Mouse (Mus musculus): Measurements from ENCODE around the gene Asic3.

Asic3 gene

DNA sequence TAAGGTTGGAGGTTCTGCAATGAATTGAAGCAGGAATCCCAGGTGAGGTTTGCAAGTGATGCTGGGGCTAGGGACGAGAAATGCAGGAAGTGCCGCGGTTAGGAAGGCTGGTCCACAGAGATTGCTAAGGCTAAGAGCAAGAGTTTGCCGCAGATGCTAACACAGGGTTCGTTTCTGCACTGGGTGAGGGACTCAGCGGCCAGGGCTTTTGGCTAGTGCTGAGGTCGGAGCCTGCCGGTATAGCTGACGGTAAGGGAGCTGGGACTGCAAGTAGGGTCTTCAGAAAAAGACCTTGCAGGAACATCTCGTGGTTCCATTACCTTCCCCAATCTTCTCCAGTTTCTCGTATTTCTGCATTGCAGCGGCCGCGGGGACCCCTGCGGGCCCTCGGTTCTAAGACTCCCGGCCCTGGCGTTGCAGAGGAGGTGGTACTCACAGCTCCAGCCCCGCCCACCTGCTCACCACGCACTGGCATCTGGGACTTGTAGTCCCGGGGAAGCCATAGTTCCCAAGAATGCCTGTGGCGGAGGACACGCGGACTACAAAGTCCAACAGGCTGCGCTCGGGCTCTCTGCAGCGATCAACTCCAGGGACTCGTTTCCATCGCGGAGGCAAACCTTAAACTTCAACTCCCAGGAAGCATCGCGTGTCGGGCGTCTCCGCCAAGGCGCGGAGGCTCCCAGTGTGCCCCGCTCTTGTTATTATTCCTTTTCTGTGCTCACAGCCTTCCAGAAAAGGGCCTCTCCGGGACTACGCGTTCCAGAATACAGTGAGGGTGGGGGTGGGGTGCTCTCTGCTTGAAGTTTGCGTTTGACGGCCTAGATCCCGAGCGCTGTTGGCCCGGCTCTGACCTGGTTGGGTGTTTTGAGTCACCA is 10.2 kb downstream of the Asic3 start, which contains the start of the genes Cdk5 and Slc4a2:
Gene Cdk5, minus strand, starts transcription at position 402 of the 875 bp plus-strand sequence.
Gene Slc4a2, plus strand, starts transcription at position 709 of the 875 bp plus-strand sequence.
- DNase-seq (ENCODE audit: low spot score in 2 of 2), result peak; percentile 98

DNA sequence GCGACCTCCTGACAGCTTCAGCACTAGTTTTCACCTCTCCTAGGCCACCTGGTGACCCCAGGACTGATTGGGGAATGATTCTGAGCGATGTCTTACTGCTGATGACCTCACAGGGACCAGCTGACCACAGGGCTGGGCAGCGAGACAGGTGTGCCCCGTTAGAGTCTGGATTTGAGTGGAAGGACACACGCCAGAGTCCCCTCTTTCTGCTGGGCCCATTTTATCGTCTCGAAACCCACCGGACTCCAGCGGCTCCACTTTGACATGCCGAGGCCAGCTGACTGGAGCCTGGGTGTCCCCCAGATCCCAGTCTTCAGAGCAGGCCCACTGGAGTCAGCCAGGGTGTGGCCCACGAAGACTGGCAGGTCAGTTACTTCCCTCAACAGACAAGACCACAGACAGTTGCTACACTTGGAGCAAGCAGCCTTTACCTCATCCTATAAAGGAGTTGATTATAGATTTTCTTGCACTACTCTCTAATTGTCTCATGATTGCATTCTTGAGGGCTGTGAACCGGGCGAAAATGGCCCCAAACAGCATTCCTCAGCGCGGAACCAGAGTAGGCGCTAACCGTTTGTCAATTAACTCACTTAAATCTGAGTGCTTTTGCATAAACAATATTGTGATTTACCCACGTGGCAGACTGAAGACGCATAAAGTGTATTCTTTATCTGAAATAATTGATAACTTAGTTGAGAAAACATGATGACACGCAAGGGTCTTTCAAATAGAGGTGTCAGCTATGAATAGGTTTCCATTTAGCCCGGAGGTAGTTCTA is 11.0 kb downstream of the Asic3 start:
- peak; percentile 22 to 43 for DNase-seq (ENCODE audit: low spot score in 2 of 2)

DNA sequence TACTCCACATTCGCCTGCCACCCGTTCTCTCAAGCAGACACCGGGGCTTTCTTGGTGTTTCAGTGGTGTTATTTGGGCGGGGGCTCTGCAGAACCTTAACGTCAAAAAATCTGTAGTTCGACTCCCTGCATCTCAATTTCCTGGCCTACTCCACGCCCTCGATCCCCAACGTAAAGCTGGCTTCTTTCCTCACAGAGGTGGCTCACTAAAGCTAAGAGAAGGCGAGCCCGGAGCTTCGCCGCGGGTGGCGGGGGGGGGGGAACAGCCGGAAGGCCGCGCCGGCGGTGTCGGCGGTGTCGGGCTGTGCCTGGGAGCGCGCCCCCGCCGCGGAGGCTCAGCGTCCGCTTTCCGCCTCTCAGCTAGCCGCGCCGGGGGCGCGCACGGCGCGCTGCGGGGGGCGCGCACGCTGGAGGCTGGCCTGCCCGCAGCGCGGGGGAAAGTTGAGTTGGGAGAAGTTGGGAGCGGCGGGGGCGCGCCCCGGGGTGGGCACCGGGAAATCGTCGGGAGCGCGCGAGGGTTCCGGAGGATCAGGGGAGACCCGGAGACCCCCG is 11.7 kb downstream of the Asic3 start:
- DNase-seq (ENCODE audit: low spot score in 2 of 2), result peak; percentile 80 to 84

DNA sequence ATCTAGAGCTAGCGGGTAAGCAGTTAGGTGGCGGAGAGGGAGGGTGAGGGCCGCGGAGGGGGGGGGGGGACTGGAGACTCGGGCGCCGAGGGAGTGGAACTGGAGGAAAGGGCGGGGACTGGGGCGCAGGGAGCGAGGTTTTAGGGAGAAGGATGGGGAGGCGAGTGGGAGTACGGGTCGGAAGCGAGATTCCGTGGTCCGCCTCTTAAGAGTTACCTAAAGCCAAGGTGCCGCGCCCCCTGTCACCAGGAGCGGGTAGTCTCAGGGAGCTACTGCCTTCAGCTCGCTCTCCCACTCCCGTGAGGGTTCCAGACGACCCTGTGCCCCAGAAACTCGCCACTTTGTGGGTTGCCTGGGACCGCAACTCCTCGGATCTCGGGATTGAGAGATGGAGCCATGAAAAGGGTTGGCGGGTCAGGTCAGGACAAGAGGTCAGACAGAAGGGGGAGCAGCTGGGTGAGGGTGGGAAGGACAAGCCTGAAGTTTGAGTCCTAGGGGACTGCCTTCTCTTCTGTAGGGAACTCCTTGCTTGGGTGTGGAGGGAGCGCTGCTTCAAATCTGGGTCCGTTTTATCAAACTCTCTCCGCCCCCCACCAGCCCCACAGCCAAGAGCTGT is 12.3 kb downstream of the Asic3 start:
- DNase-seq (ENCODE audit: low spot score in 2 of 2), result peak; percentile 52 to 64

DNA sequence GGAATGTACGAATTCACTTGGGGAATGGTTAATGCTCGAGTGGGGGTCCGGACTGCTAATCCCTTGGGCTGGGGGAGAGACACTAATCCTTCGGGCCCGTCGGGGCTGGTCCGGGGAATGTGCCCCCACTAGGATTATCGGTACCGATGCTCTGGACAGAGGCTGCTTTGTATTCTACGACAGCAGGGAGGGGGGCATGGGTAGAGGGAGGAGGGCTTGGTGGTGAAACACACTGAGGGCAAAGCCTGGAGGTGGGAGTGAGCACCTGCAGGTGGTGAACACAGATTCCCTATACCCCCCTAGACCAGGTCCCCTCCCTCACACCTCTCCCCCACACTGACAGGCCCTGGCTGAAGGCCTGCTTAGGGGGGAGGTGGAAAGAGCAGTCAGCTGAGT is 12.8 kb downstream of the Asic3 start:
- no peak for DNase-seq (ENCODE audit: low spot score in 2 of 2)

DNA sequence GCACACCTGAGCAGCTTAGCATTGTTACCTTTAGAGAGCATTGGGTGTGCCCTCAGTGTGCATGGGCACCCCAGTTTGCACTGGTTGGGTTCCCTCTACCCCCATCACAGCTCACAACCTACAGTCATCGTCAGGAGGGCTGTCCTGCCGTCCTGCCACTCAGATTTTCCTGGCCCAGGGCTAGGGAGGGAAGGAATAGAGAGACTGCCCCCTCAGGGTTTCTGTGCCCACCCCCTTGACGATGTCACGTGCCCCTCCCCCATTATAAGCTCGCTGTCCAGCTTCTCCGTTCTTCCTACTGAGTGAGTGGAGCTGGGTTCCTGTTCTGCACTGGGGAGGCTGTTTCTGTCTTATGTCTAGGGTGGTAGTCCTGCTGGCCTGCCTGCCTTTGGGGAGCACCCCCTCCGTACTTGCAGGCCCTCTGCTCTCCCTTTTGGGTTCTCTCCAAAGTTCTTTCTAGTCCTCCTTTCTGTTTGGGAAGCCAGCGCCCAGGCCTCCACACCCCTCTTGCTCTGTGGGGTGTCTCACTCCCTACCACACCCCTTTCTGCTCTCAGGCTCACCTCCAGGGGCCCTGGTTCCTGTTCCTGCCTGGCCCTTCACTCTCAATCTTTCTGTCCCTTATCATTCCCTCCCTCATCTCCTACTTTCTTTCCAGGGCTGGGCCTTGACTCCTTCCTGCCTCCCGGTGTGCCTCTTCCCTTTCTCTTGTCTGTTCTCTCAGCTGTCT is 13.5 kb downstream of the Asic3 start:
- no peak for DNase-seq (ENCODE audit: low spot score in 2 of 2)

DNA sequence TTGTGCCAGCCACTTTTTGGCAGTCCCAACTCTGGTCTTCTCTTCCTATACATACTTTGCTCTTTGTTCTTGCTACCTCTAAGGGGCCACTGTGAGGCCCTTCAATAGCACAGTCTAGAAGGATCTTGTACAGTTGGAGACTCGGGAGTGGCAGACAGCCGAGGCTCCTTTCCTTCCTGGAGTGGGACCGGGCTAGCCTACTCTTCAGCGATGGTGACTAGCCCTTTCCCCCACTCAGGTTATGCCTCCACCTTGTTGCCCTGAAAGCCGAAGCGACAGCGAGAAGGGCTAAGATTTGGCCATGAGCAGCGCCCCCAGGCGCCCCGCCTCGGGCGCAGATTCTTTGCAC is 14.1 kb downstream of the Asic3 start:
- no peak for DNase-seq (ENCODE audit: low spot score in 2 of 2)

DNA sequence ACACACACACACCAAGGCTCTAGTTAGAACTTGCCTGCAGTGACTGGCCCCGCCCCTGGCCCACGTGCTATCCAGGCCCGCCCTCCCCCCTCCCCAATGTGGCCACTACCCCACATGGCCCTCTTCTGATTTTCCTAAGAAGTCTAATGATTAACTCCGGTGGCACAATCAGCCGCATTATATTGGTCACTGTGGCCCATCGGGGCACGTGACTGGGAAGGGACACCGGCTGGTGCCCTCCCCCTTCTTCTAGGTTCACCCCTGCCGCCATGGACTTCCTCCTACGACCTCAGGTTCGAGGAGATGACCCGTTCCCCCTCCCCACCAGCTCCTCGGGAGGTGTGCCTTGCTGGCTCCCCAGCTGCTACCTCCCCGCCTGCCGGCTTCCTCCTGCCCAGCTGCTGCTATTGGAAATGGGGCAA is 14.8 kb downstream of the Asic3 start:
- DNase-seq (ENCODE audit: low spot score in 2 of 2), result no peak

DNA sequence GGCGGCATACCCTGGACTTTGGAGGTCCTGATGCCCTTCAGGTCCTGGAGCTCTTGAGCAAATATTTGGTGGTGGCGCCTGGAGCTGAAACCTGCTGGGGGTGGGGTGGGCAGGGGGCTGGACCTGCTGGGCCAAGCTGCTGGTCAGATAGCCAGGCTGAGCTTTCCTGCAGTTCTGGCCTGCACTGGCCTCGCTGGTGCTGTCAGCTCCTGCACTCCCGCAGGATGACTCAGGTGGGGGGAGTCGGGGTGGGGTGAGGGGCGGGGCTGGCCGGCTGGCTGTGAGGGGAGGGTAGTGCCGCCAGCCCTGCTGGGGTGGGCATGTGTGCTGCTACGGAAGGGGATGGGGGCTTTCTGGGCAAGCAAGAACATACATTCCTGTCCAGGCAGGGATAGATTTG is 15.4 kb downstream of the Asic3 start:
- no peak for DNase-seq (ENCODE audit: low spot score in 2 of 2)

DNA sequence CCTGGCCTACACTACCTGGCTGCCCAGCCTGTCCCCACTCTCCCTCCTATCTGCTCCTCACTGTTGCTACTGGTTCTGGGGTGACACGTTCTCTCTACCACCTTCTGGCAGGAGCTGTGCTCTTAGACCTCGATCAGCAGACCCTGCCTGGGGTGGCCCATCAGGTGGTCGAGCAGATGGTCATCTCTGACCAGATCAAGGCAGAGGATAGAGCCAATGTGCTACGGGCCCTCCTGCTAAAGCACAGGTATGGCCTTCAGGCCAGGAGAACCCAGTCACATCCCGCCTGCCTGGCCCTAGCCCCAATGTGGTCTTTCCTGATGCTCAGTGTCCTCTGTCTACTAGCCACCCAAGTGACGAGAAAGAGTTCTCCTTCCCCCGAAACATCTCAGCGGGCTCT is 20.8 kb downstream of the Asic3 start:
- no peak for DNase-seq (ENCODE audit: low spot score in 2 of 2)

DNA sequence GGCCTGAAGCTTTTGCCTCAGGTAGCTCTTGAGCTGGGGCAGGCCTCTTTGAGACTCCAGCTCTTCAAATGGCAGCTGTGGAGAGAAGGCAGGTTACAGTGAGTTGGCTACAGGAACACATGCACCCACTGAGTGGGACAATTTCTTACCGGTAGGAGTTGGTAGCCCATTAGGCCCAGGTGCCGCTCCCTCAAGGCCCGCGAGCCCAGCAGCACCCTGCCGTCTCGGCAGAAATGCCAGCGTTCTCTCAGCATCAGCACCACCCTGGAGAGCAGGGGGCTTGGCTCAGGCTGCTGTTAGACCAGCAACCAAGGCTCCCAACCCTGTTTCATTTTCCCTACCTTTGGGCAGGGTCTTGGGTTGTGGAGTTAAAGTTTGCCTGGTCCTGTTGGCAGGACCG is 28.0 kb downstream of the Asic3 start:
- DNase-seq (ENCODE audit: low spot score in 2 of 2), result no peak

DNA sequence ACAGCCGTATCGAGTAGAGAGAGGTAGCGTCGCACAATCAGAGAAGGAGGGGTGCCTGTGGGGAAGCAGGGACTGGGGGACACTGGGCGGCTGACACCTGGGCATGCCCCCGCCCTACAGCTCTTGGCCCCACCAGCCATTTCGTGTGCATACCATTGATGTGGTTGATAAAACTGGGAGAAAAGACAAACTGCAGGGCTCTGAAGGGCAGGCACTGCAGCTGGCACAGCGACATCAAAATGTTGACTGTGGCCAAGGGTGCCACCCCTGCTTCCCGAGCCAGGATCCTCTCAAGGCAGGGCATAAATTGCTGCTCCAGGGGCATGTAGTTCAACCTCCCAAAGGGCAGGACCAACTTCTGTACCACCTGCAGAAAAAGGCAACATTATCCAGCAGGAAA is 28.8 kb downstream of the Asic3 start:
- no peak for DNase-seq (ENCODE audit: low spot score in 2 of 2)

DNA sequence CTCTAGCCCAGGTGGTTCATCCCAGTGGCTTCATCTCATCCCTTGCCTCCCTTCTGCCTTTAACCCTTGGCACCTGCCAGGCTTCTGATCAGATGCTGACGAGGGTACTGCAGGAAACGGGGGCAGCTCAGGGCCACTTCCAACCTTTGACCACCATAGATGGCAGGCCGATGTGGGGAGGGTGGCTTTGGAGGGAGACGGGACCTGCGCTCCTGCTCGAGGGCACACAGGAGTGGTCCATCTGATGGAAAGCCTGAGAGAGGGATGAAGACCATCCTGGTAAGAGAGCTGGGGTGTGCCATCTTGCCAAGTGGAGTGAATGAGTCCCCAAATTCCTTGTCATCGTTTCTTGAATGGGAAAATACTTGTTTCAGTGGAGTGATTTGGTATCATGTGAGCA is 30.0 kb downstream of the Asic3 start:
- no peak for DNase-seq (ENCODE audit: low spot score in 2 of 2)

DNA sequence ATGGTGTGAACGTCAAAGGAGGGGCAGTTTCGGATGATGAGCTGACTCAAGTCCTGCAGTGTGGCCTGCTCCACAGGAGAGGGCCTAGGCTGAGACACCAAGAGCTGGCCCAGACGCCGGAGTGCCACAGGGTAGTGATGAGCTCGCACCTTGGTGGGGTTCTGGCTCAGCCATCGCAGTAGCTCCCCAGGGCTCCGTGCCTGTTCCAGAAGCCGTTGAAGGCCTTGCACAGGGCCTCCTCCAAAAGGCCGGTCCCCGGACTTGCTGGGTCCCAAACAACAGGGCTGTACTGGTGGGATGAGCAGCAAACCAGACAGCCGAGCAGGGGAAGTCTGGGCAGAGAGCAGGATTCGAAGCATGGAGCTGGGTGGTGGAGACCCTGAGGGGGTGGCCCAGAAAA is 30.7 kb downstream of the Asic3 start:
- no peak for DNase-seq (ENCODE audit: low spot score in 2 of 2)

DNA sequence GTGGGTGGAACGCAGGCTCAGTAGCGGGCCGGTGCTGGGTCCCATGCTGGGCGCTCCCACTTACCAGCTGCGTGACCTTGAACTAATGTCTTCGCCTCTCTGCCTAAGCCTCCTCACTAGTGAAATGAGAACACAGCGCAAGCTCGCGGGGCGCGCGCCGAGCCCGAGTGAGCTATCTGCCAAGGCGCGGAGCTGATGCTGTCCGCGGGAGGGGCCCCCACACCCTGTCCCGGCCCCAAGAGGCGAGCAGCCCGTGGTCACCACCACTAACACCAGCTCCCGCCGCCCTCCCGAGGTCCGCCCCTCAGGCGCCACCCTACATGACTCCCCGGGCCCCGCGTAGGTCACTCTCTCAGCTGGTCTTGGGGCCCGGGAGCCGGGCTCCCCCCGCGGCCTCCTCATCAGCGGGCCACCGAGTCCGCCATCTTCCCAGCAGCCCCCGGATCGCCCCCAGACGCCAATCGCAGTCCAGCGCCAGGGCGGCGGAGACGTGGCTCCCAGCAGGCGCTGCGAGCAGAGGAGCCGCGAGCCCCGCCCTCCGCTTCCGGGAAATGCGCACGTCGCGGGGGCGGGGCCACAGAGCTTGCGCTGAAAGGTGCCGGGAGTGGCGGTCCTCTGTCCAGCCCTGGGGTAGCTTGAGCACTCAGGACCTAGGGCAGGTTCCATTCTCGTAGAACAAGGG is 31.7 kb downstream of the Asic3 start, which contains the start of gene Fastk:
Gene Fastk, minus strand, starts transcription at position 542 of the 682 bp plus-strand sequence.
- peak; percentile 92 to 94 for DNase-seq (ENCODE audit: low spot score in 2 of 2)

DNA sequence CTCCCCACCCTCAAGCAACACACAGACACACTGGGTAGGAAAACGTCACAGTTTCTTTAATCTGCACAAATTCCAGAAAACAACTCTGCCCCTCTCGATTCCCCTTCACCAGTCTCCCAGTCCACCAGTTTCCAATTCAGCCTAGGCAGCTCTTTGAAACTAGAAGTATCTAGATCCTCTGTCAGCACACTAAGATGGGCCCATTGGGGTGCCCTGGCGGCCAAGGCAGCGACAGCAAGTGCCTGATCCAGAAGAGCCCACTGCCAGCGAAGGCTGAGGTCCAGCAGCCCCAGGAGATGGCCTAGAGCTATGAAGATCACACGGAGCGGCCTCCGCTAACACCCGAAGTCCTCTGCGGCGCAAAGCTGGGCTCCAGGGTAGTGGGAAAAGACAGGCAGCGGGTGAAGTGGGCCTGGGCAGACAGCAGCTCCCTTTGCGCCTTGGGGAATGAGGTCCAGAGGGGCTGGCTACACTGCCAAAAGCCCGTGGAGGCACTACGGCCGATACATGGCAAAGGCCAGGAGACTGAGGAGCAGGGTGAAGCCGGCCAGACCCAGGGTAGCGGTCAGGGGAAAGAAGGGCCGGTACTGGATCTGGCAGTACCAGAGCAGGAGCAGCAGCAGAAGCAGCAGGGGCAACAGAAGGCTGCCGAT is 32.4 kb downstream of the Asic3 start:
- no peak for DNase-seq (ENCODE audit: low spot score in 2 of 2)

DNA sequence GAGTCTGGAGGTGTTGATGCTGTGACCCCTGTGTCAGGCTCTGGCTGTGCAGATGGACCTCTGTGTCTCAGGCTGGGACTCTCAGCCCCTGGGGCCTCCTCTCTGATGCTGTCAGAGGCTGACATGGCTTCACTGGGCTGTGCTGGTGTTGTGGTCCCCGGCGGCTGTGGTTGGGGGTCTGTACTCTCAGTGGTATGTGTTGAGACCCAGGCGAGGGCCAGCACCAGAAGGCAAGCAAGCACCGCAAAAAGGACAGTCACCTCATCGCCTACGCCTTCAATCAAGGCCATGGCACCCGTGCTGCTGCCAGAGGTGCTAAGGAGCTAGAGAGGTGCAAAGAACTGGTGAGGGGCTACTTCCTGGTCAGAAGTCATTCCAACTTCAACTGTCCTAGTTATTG is 33.4 kb downstream of the Asic3 start:
- DNase-seq (ENCODE audit: low spot score in 2 of 2), result no peak

DNA sequence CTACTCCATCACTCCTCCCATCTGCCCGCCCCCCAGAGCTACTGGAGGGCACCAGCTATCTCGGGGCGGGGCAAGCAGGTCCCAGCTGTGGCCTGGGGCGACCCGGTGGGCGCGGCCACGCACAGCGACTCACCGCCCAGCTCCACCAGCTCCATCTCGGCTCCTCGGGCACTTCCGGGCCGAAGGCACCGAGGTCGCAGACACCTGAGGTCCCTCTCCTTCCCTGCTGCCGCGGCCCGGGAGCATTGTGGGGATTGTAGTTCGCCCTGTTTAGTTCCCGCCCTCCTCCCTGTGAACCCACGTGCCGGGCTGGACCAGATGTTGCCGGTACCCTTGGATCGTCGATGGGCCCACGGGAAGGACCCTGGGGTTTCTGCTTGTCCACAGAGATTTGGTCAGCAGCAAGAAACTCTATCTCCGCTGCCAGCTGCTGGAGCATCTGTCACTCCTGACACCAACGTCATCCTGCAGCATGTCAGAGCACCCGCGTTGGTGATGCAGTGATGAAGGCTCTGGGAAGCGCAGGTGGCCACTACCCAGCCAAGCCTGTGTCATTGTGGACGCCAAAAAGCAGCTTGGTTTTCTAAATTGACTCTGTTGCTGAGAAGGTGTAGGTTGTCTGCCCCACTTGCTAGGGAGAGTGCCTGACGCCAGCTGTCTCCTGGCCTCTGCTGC is 34.6 kb downstream of the Asic3 start, which contains the start of gene Tmub1:
Gene Tmub1, minus strand, starts transcription at position 231 of the 675 bp plus-strand sequence.
- DNase-seq (ENCODE audit: low spot score in 2 of 2), result peak; percentile 89 to 90

DNA sequence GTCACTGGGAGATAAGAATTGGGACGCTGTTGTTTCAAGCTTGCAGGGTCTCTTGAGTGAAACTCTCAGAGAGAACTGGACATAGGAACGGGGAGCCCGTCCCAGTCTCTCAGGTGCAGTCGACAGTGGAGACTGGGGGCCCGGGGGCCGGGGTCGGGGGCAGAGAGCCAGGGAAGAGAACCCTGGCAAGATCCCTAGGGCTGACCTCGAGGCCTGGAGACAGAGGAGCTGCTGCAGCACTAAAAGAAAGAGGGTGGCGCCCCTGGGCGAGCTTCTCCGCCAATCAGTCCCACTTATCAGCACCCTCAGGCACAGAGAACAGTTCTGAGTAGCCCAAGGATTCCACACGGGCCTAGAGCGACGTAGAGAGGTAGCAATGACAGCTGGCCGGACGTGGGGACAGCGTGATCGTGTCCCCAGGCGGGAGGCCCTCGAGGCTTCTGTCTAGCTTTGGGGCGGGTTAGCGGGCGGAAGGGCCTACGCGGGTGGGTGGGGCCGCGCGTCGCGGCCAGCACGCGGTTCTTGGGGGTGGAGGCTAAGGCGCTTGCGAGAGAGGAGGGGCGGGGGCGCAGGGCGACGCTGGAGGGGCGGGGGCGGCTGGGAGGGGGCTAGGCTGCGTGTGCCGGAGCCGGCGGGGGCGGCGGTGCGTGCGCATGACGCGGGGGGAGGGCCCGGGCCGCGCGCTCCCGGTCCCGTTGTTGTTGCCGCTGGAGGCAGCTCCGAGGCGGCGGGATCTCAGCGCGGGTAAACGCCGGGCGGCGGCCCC is 38.3 kb downstream of the Asic3 start:
- peak; percentile 81 to 84 for DNase-seq (ENCODE audit: low spot score in 2 of 2)
